Mouse (Mus musculus) MEL (cell line): ENCODE data around the gene Rnf145. TPM values are rescaled to one million over a fixed set of nuclear protein-coding genes. Genes with fewer than 3 reads are reported as not detected.

ENCODE experiments used
- DNase-seq: peaks from one replicate; pipeline ENCODE4 v3.0.0; 2011; ENCODE audit warnings: low read depth, low spot score
- H3K27ac ChIP-seq: 2 replicates; pipeline ENCODE4 v1.5.1; 2012; ENCODE audit warnings: low read depth, mild to moderate bottlenecking, control low read depth, low read length, moderate library complexity; ENCODE audit not compliant: control insufficient read depth
- H3K27me3 ChIP-seq, 2 experiments: fragments of 150-350 bp in 1 of 2; sonication (generic) in 1 of 2; 2 replicates each; pipeline ENCODE4 v1.6.1; 2012; ENCODE audit warnings: low read length in 2 of 2, mild to moderate bottlenecking in 2 of 2, improper control_type of control experiment in 1 of 2, moderate library complexity in 1 of 2; ENCODE audit not compliant: insufficient read depth in 2 of 2, control insufficient read depth in 1 of 2
- H3K36me3 ChIP-seq, 2 experiments: 2 replicates each; pipeline ENCODE4 v1.6.1; 2012 to 2014; ENCODE audit warnings: low read length in 2 of 2, improper control_type of control experiment in 1 of 2, inconsistent platforms in 1 of 2, mild to moderate bottlenecking in 1 of 2; ENCODE audit not compliant: insufficient read depth in 2 of 2, control insufficient read depth in 1 of 2
- H3K4me1 ChIP-seq, 2 experiments: fragments of 150-350 bp in 1 of 2; sonication (generic) in 1 of 2; 2 replicates each; pipeline ENCODE4 v1.6.1; 2012; ENCODE audit warnings: low read length in 2 of 2, improper control_type of control experiment in 1 of 2, mild to moderate bottlenecking in 1 of 2; ENCODE audit not compliant: insufficient read depth in 2 of 2, control insufficient read depth in 1 of 2
- H3K4me3 ChIP-seq, 2 experiments: fragments of 150-350 bp in 1 of 2; sonication (generic) in 1 of 2; 2 replicates each; pipeline ENCODE4 v1.5.1; 2012; ENCODE audit warnings: low read depth in 2 of 2, low read length in 2 of 2, mild to moderate bottlenecking in 2 of 2, moderate library complexity in 2 of 2, control low read depth in 1 of 2, improper control_type of control experiment in 1 of 2; ENCODE audit not compliant: control insufficient read depth in 1 of 2, insufficient read depth in 1 of 2
- H3K79me2 ChIP-seq: 2 replicates; pipeline ENCODE4 v1.6.1; 2012; ENCODE audit warnings: mild to moderate bottlenecking, low read length, moderate library complexity; ENCODE audit not compliant: control insufficient read depth, poor library complexity, insufficient read depth
- H3K9ac ChIP-seq: 2 replicates; pipeline ENCODE4 v1.6.1; 2012; ENCODE audit warnings: low read depth, mild to moderate bottlenecking, control low read depth, low read length, moderate library complexity; ENCODE audit not compliant: control insufficient read depth, poor library complexity, severe bottlenecking
- H3K9me3 ChIP-seq: fragments of 150-350 bp; sonication (generic); replicated peaks from 2 replicates; pipeline ENCODE4 v1.6.1; 2012; ENCODE audit warnings: mild to moderate bottlenecking, low read length, improper control_type of control experiment, moderate library complexity; ENCODE audit not compliant: insufficient read depth
- BHLHE40 ChIP-seq: IDR thresholded peaks from 2 replicates; pipeline ENCODE4 v1.6.1; 2012; ENCODE audit warnings: low read depth, mild to moderate bottlenecking, inconsistent platforms, low read length, improper control_type of control experiment, borderline replicate concordance
- CTCF ChIP-seq, 3 experiments: IDR thresholded peaks in 2 of 3; conservative IDR thresholded peaks in 1 of 3; 2 replicates each; pipeline ENCODE4 v1.5.1; 2011 to 2012; ENCODE audit warnings: low read length in 3 of 3, low read depth in 2 of 3, mild to moderate bottlenecking in 2 of 3, improper control_type of control experiment in 1 of 3, inconsistent platforms in 1 of 3, mixed read lengths in 1 of 3, moderate library complexity in 1 of 3; ENCODE audit not compliant: control insufficient read depth in 1 of 3, insufficient read depth in 1 of 3, poor library complexity in 1 of 3, severe bottlenecking in 1 of 3
- ELF1 ChIP-seq: IDR thresholded peaks from 2 replicates; pipeline ENCODE4 v1.6.1; 2014; ENCODE audit warnings: low read depth, mild to moderate bottlenecking, inconsistent platforms, low read length, improper control_type of control experiment, moderate library complexity
- ETS1 ChIP-seq: IDR thresholded peaks from 2 replicates; pipeline ENCODE4 v1.6.1; 2012; ENCODE audit warnings: low read depth, mild to moderate bottlenecking, inconsistent platforms, low read length, improper control_type of control experiment, moderate library complexity
- GABPA ChIP-seq: IDR thresholded peaks from 2 replicates; pipeline ENCODE4 v1.6.1; 2012; ENCODE audit warnings: low read depth, mild to moderate bottlenecking, inconsistent platforms, low read length, improper control_type of control experiment, moderate library complexity
- JUND ChIP-seq: IDR thresholded peaks from 2 replicates; pipeline ENCODE4 v1.6.1; 2011; ENCODE audit warnings: low read depth, mild to moderate bottlenecking, improper control_type of control experiment, low read length
- MAX ChIP-seq: IDR thresholded peaks from 2 replicates; pipeline ENCODE4 v1.6.1; 2011; ENCODE audit warnings: low read length, improper control_type of control experiment
- MXI1 ChIP-seq: IDR thresholded peaks from 2 replicates; pipeline ENCODE4 v1.6.1; 2011; ENCODE audit warnings: mild to moderate bottlenecking, low read depth, low read length, improper control_type of control experiment
- MYB ChIP-seq: IDR thresholded peaks from 2 replicates; pipeline ENCODE4 v1.6.1; 2011; ENCODE audit warnings: mild to moderate bottlenecking, low read depth, low read length, improper control_type of control experiment
- MYC ChIP-seq: IDR thresholded peaks from 2 replicates; pipeline ENCODE4 v1.6.1; 2011; ENCODE audit warnings: low read depth, mild to moderate bottlenecking, low read length, improper control_type of control experiment, moderate library complexity
- RAD21 ChIP-seq: IDR thresholded peaks from 2 replicates; pipeline ENCODE4 v1.6.1; 2011; ENCODE audit warnings: mild to moderate bottlenecking, low read depth, low read length, improper control_type of control experiment
- SIN3A ChIP-seq: IDR thresholded peaks from 2 replicates; pipeline ENCODE4 v1.6.1; 2012; ENCODE audit warnings: low read length, improper control_type of control experiment, inconsistent platforms
- SMC3 ChIP-seq: IDR thresholded peaks from 2 replicates; pipeline ENCODE4 v1.6.1; 2011; ENCODE audit warnings: low read depth, low read length, improper control_type of control experiment
- TBP ChIP-seq: IDR thresholded peaks from 2 replicates; pipeline ENCODE4 v1.8.0; 2011; ENCODE audit warnings: low read depth, low read length, improper control_type of control experiment
- UBTF ChIP-seq: IDR thresholded peaks from 2 replicates; pipeline ENCODE4 v1.6.1; 2012; ENCODE audit warnings: low read depth, mild to moderate bottlenecking, inconsistent platforms, low read length, improper control_type of control experiment, moderate library complexity, borderline replicate concordance; ENCODE audit not compliant: insufficient read depth
- USF1 ChIP-seq: IDR thresholded peaks from 2 replicates; pipeline ENCODE4 v1.6.1; 2014; ENCODE audit warnings: low read depth, mild to moderate bottlenecking, inconsistent platforms, low read length, improper control_type of control experiment, moderate library complexity
- USF2 ChIP-seq, 2 experiments: IDR thresholded peaks; 2 replicates each; pipeline ENCODE4 v1.6.1; 2011 to 2012; ENCODE audit warnings: improper control_type of control experiment in 2 of 2, low read length in 2 of 2, borderline replicate concordance in 1 of 2, inconsistent platforms in 1 of 2, low read depth in 1 of 2, mild to moderate bottlenecking in 1 of 2; ENCODE audit not compliant: insufficient read depth in 1 of 2
- ZC3H11A ChIP-seq: IDR thresholded peaks from 2 replicates; pipeline ENCODE4 v1.6.1; 2012; ENCODE audit warnings: low read depth, mild to moderate bottlenecking, inconsistent platforms, low read length, improper control_type of control experiment
- ZMIZ1 ChIP-seq: IDR thresholded peaks from 2 replicates; pipeline ENCODE4 v1.6.1; 2012; ENCODE audit warnings: low read depth, mild to moderate bottlenecking, inconsistent platforms, low read length, improper control_type of control experiment, moderate library complexity
- polyA plus RNA-seq, 2 experiments: library from polyadenylated mRNA; stranded (reverse) in 1 of 2; unstranded in 1 of 2; fragments of >175 nt in 1 of 2; fragments of >200 nt in 1 of 2; gene quantifications; 2 replicates each; pipeline versions ENCODE4 v1.2.1 to v1.2.4; 2012; ENCODE audit warnings: low replicate concordance in 2 of 2, low read depth in 1 of 2; ENCODE audit not compliant: insufficient read length in 2 of 2, insufficient read depth in 1 of 2, missing spikeins in 1 of 2
- total RNA-seq: library from RNA; depleted of rRNA; stranded (reverse); fragments of 300-350 nt; gene quantifications from 2 replicates; pipeline ENCODE4 v1.2.3, GENCODE M21; 2012

The Rnf145 gene
- total and polyA plus RNA-seq, 3 experiments: 73.5 to 94.1 TPM; not detected in 1

DNA sequence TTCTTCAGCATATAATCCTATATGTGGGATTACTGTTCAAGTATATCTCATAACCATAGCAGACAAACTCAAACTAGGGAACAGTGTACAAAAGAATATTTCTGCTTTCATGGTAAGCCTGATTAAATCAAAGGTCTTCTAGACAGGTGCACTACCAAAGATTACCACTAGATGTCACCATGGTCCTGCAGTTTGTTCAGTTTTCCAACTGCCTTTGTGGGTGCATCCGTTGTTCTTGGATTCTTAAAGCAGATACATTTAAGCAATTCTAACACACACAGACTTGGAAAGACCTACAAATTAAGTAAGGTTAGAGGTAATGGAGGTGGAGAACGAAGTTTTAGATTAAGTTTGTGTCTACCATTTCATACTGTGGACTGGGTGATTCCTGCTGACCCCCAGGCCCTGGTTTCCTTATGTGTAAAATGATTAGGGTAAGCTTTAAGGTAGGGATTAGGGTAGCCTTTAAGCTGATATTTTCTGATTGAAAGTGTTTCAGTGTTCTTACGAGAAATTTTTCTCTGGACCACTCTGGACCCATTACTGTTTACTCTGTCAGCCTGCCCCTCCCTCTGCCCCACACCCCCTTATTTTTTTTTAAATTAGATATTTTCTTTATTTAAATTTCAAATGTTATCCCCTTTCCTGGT lies 67.4 kb downstream of the Rnf145 start:
- Histone ChIP-seq H3K79me2 (no peaks in the 10 kb centered on the region), H3K9me3 (no peaks in the 10 kb centered on the region), H3K4me1 (no peaks in the 10 kb centered on the region), H3K27ac (no peak overlapping the region), H3K36me3 (no peaks in the 10 kb centered on the region), H3K9ac (no peak overlapping the region), H3K4me3 (no peak overlapping the region), H3K27me3 (peaks cover 2 to 10% of the 10 kb centered on the region in 2 experiments)
- peak; percentile 89 for DNase-seq
- TF ChIP-seq USF2 (IDR thresholded peaks at IDR 0.05; ENCODE audit: borderline replicate concordance in 1 of 2, insufficient read depth in 1 of 2, low read depth in 1 of 2, low read length in 2 of 2) (no peak), SMC3 (peak; percentile 90), JUND (0 out of 2 replicates have a peak, but pooled peaks have one; percentile 18), MYB (peak; percentile 68; the same call in 1 of the 2 replicates), CTCF (IDR thresholded peaks at IDR 0.05 in 2 of 3, conservative IDR thresholded peaks at IDR 0.05 in 1 of 3; ENCODE audit: control insufficient read depth in 1 of 3, insufficient read depth in 1 of 3, low read depth in 2 of 3, low read length in 3 of 3, poor library complexity in 1 of 3, severe bottlenecking in 1 of 3) (peak; percentile 66 to 98 (median 97)), MXI1 (no peak), ZC3H11A (peak; percentile 89)
- TF ChIP-seq, all 39 proteins: peak for 5

DNA sequence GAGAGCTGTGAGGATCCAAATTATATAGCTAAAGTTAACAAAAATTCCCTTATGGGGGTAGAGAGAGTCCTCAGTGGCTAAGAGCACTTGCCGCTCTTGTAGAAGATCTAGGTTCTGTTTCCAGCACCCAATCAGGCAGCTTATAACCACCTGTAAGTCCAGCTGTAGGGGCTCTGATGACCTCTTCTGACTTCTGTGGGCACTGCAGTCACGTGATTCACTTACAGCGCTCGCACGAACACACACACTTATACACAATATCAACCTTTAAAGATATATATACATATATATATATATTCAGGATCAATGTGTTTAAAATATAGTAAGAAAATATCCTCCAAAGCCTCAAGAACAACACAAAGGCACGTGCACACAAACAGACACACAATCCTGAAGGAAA lies 74.3 kb downstream of the Rnf145 start:
- Histone ChIP-seq H3K36me3 (no peaks in the 10 kb centered on the region), H3K27ac (no peak overlapping the region), H3K4me1 (no peaks in the 10 kb centered on the region), H3K4me3 (no peak overlapping the region), H3K9me3 (no peaks in the 10 kb centered on the region), H3K79me2 (no peaks in the 10 kb centered on the region), H3K9ac (no peak overlapping the region), H3K27me3 (peaks cover 7 to 8% of the 10 kb centered on the region in 2 experiments)
- peak; percentile 59 for DNase-seq
- peak; percentile 47 for TF ChIP-seq SMC3
- no peak for TF ChIP-seq MYB
- peak; percentile 22 to 70; a peak in 2 of 4 replicates for TF ChIP-seq USF2 (IDR thresholded peaks at IDR 0.05; ENCODE audit: borderline replicate concordance in 1 of 2, insufficient read depth in 1 of 2, low read depth in 1 of 2, low read length in 2 of 2)
- no peak for TF ChIP-seq TBP
- peak; percentile 53; the same call in 1 of the 2 replicates for TF ChIP-seq MAX
- TF ChIP-seq MYC: no peak
- peak; percentile 79; the same call in 1 of the 2 replicates for TF ChIP-seq BHLHE40
- no peak for TF ChIP-seq ETS1
- TF ChIP-seq CTCF (IDR thresholded peaks at IDR 0.05 in 2 of 3, conservative IDR thresholded peaks at IDR 0.05 in 1 of 3; ENCODE audit: control insufficient read depth in 1 of 3, insufficient read depth in 1 of 3, low read depth in 2 of 3, low read length in 3 of 3, poor library complexity in 1 of 3, severe bottlenecking in 1 of 3): peak in 2 of 3 experiments; percentile 43 to 48; a peak in 4 of 6 replicates
- no peak for TF ChIP-seq GABPA
- no peak for TF ChIP-seq ZMIZ1
- peak; percentile 53 for TF ChIP-seq RAD21
- peak; percentile 91 for TF ChIP-seq USF1
- TF ChIP-seq ELF1: no peak
- no peak for TF ChIP-seq SIN3A
- no peak for TF ChIP-seq ZC3H11A
- TF ChIP-seq UBTF: no peak
